Mouse (Mus musculus): Measurements from ENCODE around the gene Spata5.

Spata5 gene

GRCm38 (mm10) chr3:37569661-37570566 is 150.2 kb downstream of the Spata5 start:
- in situ Hi-C loops (cut with MboI, MseI) = no loop called here

GRCm38 (mm10) chr3:37571633-37572032 is 151.9 kb downstream of the Spata5 start:
- in situ Hi-C loops (cut with MboI, MseI) = no loop called here

- in situ Hi-C loops (cut with MboI, MseI) = no loop called here
Observed at GRCm38 (mm10) chr3:37572066-37572465, 152.4 kb downstream of the Spata5 start.

GRCm38 (mm10) chr3:37576840-37577239 is 157.1 kb downstream of the Spata5 start:
- in situ Hi-C loops (cut with MboI, MseI) = no loop called here

GRCm38 (mm10) chr3:37577706-37578105 is 158.0 kb downstream of the Spata5 start:
- in situ Hi-C loops (cut with MboI, MseI) = no loop called here

GRCm38 (mm10) chr3:37584576-37584975 is 164.9 kb downstream of the Spata5 start:
- in situ Hi-C loops (cut with MboI, MseI) = no loop called here

- in situ Hi-C loops (cut with MboI, MseI) = no loop called here
Observed at GRCm38 (mm10) chr3:37585967-37586730, 166.5 kb downstream of the Spata5 start.

- in situ Hi-C loops (cut with MboI, MseI) = no loop called here
Observed at GRCm38 (mm10) chr3:37586731-37587578, 167.3 kb downstream of the Spata5 start.

GRCm38 (mm10) chr3:37595721-37596120 is 176.0 kb downstream of the Spata5 start:
- in situ Hi-C loops (cut with MboI, MseI) = no loop called here

- in situ Hi-C loops (cut with MboI, MseI) = no loop called here
Observed at GRCm38 (mm10) chr3:37596519-37596918, 176.8 kb downstream of the Spata5 start.

GRCm38 (mm10) chr3:37597200-37597599 is 177.5 kb downstream of the Spata5 start:
- in situ Hi-C loops (cut with MboI, MseI) = no loop called here

GRCm38 (mm10) chr3:37599641-37600040 is 179.9 kb downstream of the Spata5 start:
- in situ Hi-C loops (cut with MboI, MseI) = loop anchor here (10.0 kb wide), 1 partner anchor 605 kb away; no protein-coding TSS in a partner anchor

- in situ Hi-C loops (cut with MboI, MseI) = loop anchor here (10.0 kb wide), 1 partner anchor 602 kb away; no protein-coding TSS in a partner anchor
Observed at GRCm38 (mm10) chr3:37602356-37602755, 182.7 kb downstream of the Spata5 start.

- in situ Hi-C loops (cut with MboI, MseI) = loop anchor here (10.0 kb wide), 1 partner anchor 602 kb away; no protein-coding TSS in a partner anchor
Observed at GRCm38 (mm10) chr3:37602890-37603289, 183.2 kb downstream of the Spata5 start.

- in situ Hi-C loops (cut with MboI, MseI) = loop anchor here (10.0 kb wide), 1 partner anchor 601 kb away; no protein-coding TSS in a partner anchor
Observed at GRCm38 (mm10) chr3:37603541-37603940, 183.8 kb downstream of the Spata5 start.

- in situ Hi-C loops (cut with MboI, MseI) = loop anchor here (10.0 kb wide), 1 partner anchor 600 kb away; no protein-coding TSS in a partner anchor
Observed at GRCm38 (mm10) chr3:37604976-37605875, 185.5 kb downstream of the Spata5 start.

- in situ Hi-C loops (cut with MboI, MseI) = loop anchor here (10.0 kb wide), 1 partner anchor 599 kb away; no protein-coding TSS in a partner anchor
Observed at GRCm38 (mm10) chr3:37605876-37606238, 186.2 kb downstream of the Spata5 start.

- in situ Hi-C loops (cut with MboI, MseI) = loop anchor here (10.0 kb wide), 1 partner anchor 596 kb away; no protein-coding TSS in a partner anchor
Observed at GRCm38 (mm10) chr3:37608926-37609325, 189.2 kb downstream of the Spata5 start.

- in situ Hi-C loops (cut with MboI, MseI) = no loop called here
Observed at GRCm38 (mm10) chr3:37610670-37611069, 191.0 kb downstream of the Spata5 start.

- in situ Hi-C loops (cut with MboI, MseI) = no loop called here
Observed at GRCm38 (mm10) chr3:37613722-37614121, 194.0 kb downstream of the Spata5 start.
